Mouse (Mus musculus): ENCODE data around the gene Dyrk1a. TPM values are rescaled to one million over a fixed set of nuclear protein-coding genes. Genes with fewer than 3 reads are reported as not detected.
A peak's percentile ranks its signal among the peaks of the same experiment; 100 is the strongest.

The Dyrk1a gene
- polyA plus RNA-seq, 1 experiment from 2014 or later: 7.8 TPM

DNA sequence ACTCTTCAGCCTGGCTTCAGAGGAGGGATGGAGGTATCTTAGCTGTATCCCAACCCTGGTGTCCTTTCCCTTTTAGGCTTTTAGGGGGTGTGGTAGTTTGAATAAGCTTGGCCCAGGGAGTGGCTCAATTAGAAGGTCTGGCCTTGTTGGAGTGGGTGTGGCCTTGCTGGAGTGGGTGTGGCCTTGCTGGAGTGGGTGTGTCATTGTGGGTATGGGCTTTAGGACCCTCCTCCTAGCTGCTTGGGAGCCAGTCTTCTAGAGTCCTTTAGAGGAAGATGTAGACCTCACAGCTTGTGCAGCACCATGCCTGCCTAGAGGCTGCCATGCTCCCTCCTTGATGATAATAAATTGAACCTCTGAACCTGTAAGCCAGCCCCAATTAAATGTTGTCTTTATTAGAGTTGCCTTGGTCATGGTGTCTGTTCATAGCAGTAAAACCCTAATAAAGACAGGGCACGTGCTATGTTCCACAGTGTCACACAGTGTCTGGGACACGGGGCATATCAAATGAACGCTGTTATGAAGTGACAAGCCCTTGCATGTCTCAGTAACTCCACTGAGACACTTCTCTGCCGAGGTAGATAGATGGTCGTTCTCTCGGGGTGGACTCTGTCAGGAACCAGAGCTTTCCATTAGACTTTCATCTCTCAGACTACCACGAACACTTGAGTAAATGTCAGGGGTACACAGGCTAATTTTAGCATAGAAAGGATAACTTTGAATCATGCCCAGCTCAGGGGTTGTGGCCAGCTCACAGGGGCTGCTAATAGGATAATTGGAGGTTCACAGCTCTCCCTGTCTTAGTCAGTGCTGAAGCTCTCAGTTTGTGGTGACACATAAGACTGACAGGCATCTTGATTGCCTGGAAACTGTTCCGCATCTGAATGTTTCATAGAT is 166.9 kb downstream of the Dyrk1a start:
- 50% methylated on average over 8 of the region's 8 CpGs for WGBS
- no peaks in the 10 kb centered on the region for H3K27me3 ChIP-seq (ENCODE audit: control insufficient read depth, insufficient read depth, low read length)
- no peak overlapping the region for H3K4me3 ChIP-seq (ENCODE audit: low read length)
- H3K4me2 ChIP-seq (ENCODE audit: low read depth, low read length): no peak overlapping the region
- H3K9me3 ChIP-seq (replicated peaks; ENCODE audit: control insufficient read depth, low read length): no peaks in the 10 kb centered on the region
- H3K27ac ChIP-seq (ENCODE audit: low read length): peak overlapping the region; percentile 37
- no peak for ATAC-seq (replicated peaks; ENCODE audit: extremely low read depth, insufficient read depth, low FRiP score)
- H3K9ac ChIP-seq (ENCODE audit: low read length): no peak overlapping the region
- H3K36me3 ChIP-seq (ENCODE audit: control insufficient read depth, insufficient read depth): no peaks in the 10 kb centered on the region
- peaks cover 12% of the 10 kb centered on the region for H3K4me1 ChIP-seq (ENCODE audit: control insufficient read depth, insufficient read depth, low read length)

DNA sequence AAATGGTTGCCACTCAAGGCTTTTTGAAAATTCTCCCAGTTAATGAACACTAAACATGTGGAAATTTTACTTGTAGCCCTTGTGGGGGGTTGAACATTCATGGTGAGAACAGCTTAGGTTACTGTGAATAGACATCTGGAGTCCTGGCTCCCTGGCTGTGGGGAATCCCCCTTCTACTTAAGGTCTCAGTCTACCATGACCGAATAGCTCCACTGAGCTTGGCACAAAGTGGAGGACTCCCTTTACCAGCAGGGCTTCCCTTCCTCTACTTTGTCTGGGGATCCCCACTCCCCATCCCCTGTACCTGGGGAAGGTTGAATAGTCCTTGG is 167.5 kb downstream of the Dyrk1a start:
- H3K36me3 ChIP-seq (ENCODE audit: control insufficient read depth, insufficient read depth): no peaks in the 10 kb centered on the region
- H3K4me3 ChIP-seq (ENCODE audit: low read length): no peak overlapping the region
- no peak overlapping the region for H3K9ac ChIP-seq (ENCODE audit: low read length)
- peaks cover 12% of the 10 kb centered on the region for H3K4me1 ChIP-seq (ENCODE audit: control insufficient read depth, insufficient read depth, low read length)
- H3K27me3 ChIP-seq (ENCODE audit: control insufficient read depth, insufficient read depth, low read length): no peaks in the 10 kb centered on the region
- 79% methylated on average over 1 of the region's 1 CpGs for WGBS
- H3K9me3 ChIP-seq (replicated peaks; ENCODE audit: control insufficient read depth, low read length): no peaks in the 10 kb centered on the region
- no peak for ATAC-seq (replicated peaks; ENCODE audit: extremely low read depth, insufficient read depth, low FRiP score)
- H3K4me2 ChIP-seq (ENCODE audit: low read depth, low read length): no peak overlapping the region
- H3K27ac ChIP-seq (ENCODE audit: low read length): peak overlapping the region; percentile 37

GRCm38 (mm10) chr16:94743853-94744501 is 174.2 kb downstream of the Dyrk1a start:
- peak overlapping the region; percentile 62 for H3K4me2 ChIP-seq (ENCODE audit: low read depth, low read length)
- peak overlapping the region; percentile 77 for H3K27ac ChIP-seq (ENCODE audit: low read length)
- no peaks in the 10 kb centered on the region for H3K27me3 ChIP-seq (ENCODE audit: control insufficient read depth, insufficient read depth, low read length)
- no peaks in the 10 kb centered on the region for H3K36me3 ChIP-seq (ENCODE audit: control insufficient read depth, insufficient read depth)
- peak overlapping the region; percentile 67 for H3K9ac ChIP-seq (ENCODE audit: low read length)
- peaks cover 11% of the 10 kb centered on the region for H3K4me1 ChIP-seq (ENCODE audit: control insufficient read depth, insufficient read depth, low read length)
- peak overlapping the region; percentile 40 for H3K4me3 ChIP-seq (ENCODE audit: low read length)
- ATAC-seq (replicated peaks; ENCODE audit: extremely low read depth, insufficient read depth, low FRiP score): peak; percentile 75
- no peaks in the 10 kb centered on the region for H3K9me3 ChIP-seq (replicated peaks; ENCODE audit: control insufficient read depth, low read length)
- WGBS: 5% methylated on average over 11 of the region's 11 CpGs

DNA sequence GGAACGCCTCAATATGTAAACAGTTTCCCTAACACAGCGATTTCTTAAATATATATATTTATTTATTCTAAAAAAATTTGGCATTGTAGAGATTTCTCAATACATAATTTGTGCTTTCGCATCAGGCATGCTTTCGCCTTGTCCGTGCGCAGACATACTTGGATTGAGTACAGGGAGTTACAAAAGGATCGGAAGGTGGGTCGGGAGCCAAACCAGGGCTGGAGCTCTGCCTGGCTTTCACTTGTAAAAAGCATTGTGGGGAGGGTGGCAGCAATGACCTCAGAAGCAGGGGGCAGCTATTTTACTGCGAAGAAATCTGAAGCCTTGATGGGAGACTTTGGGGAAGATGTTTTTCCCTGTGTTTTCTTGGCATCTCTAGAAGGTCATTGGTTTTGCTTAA is 175.2 kb downstream of the Dyrk1a start:
- H3K9me3 ChIP-seq (replicated peaks; ENCODE audit: control insufficient read depth, low read length): no peaks in the 10 kb centered on the region
- ATAC-seq (replicated peaks; ENCODE audit: extremely low read depth, insufficient read depth, low FRiP score): no peak
- no peaks in the 10 kb centered on the region for H3K36me3 ChIP-seq (ENCODE audit: control insufficient read depth, insufficient read depth)
- peak overlapping the region; percentile 2; the same call in 1 of the 2 replicates for H3K27ac ChIP-seq (ENCODE audit: low read length)
- no peaks in the 10 kb centered on the region for H3K27me3 ChIP-seq (ENCODE audit: control insufficient read depth, insufficient read depth, low read length)
- H3K4me3 ChIP-seq (ENCODE audit: low read length): no peak overlapping the region
- no peak overlapping the region for H3K9ac ChIP-seq (ENCODE audit: low read length)
- 74% methylated on average over 9 of the region's 9 CpGs for WGBS
- H3K4me1 ChIP-seq (ENCODE audit: control insufficient read depth, insufficient read depth, low read length): peaks cover 11% of the 10 kb centered on the region
- H3K4me2 ChIP-seq (ENCODE audit: low read depth, low read length): no peak overlapping the region

Other genes with a start within 250 kb of the Dyrk1a start
- gene Ripply3, start 241.6 kb upstream of the Dyrk1a start, polyA plus RNA-seq (2015; fragmentation: Nextera tagmentation; extraction: Ambion mirVana): 4.9 TPM in 2 replicates
- gene Ttc3, start 199.4 kb upstream of the Dyrk1a start, polyA plus RNA-seq (2015; fragmentation: Nextera tagmentation; extraction: Ambion mirVana): 141 and 148 TPM in 2 replicates
- gene Pigp, start 198.2 kb upstream of the Dyrk1a start, polyA plus RNA-seq (2015; fragmentation: Nextera tagmentation; extraction: Ambion mirVana): 105 and 119 TPM in 2 replicates
- gene Vps26c, start 43.2 kb upstream of the Dyrk1a start, polyA plus RNA-seq (2015; fragmentation: Nextera tagmentation; extraction: Ambion mirVana): 47.9 and 51.7 TPM in 2 replicates

Data from heart, embryonic 16.5 days (tissue).